Mouse (Mus musculus) limb, embryonic 14.5 days (tissue): ENCODE measurements around the gene Zpbp2. TPM values are rescaled to one million over a fixed set of nuclear protein-coding genes. Genes with fewer than 3 reads are reported as not detected.

ENCODE experiments used
- ATAC-seq: fragments of 200-750 bp; cut with Nextera tagmentation; 2 replicates; pipeline ENCODE4 v1.8.0; 2017; ENCODE audit warnings: low read depth, moderate number of reproducible peaks, moderate TSS enrichment; ENCODE audit not compliant: low FRiP score
- DNase-seq: peaks from one replicate; pipeline ENCODE4 v3.0.0-alpha.2; 2015; ENCODE audit warnings: low spot score
- H3K27ac ChIP-seq: fragments of 300-500 bp; sonication (generic); replicated peaks from 2 replicates; pipeline ENCODE4 v1.5.1; 2014; ENCODE audit warnings: low read depth, mild to moderate bottlenecking, low read length, moderate library complexity, mixed read lengths
- H3K27me3 ChIP-seq: fragments of 300-500 bp; sonication (generic); 2 replicates; pipeline ENCODE4 v1.6.1; 2014; ENCODE audit warnings: low read length, mixed read lengths; ENCODE audit not compliant: control insufficient read depth, insufficient read depth
- H3K36me3 ChIP-seq: fragments of 300-500 bp; sonication (generic); 2 replicates; pipeline ENCODE4 v1.6.1; 2014; ENCODE audit warnings: mild to moderate bottlenecking, low read length, moderate library complexity, mixed read lengths; ENCODE audit not compliant: control insufficient read depth, insufficient read depth
- H3K4me1 ChIP-seq: fragments of 300-500 bp; sonication (generic); 2 replicates; pipeline ENCODE4 v1.6.1; 2014; ENCODE audit warnings: antibody characterized with exemption, low read length, mixed read lengths; ENCODE audit not compliant: control insufficient read depth, insufficient read depth
- H3K4me2 ChIP-seq: fragments of 300-500 bp; sonication (generic); replicated peaks from 2 replicates; pipeline ENCODE4 v1.6.1; 2014; ENCODE audit warnings: low read depth, mild to moderate bottlenecking, low read length, moderate library complexity; ENCODE audit not compliant: severe bottlenecking
- H3K4me3 ChIP-seq: fragments of 300-500 bp; sonication (generic); replicated peaks from 2 replicates; pipeline ENCODE4 v1.5.1; 2014; ENCODE audit warnings: low read length
- H3K9ac ChIP-seq: fragments of 300-500 bp; sonication (generic); 2 replicates; pipeline ENCODE4 v1.6.1; 2014; ENCODE audit warnings: mild to moderate bottlenecking, low read depth, low read length, moderate library complexity; ENCODE audit not compliant: severe bottlenecking
- H3K9me3 ChIP-seq: fragments of 300-500 bp; sonication (generic); 2 replicates; pipeline ENCODE4 v1.6.1; 2016; ENCODE audit warnings: low read length; ENCODE audit not compliant: control insufficient read depth
- POLR2A ChIP-seq: fragments of 200-500 bp; IDR thresholded peaks from 2 replicates; pipeline ENCODE4 v1.8.0; 2012; ENCODE audit warnings: inconsistent platforms, mild to moderate bottlenecking, moderate library complexity, borderline replicate concordance; ENCODE audit not compliant: insufficient read depth, insufficient read length; ENCODE audit errors: extremely low read depth
- WGBS: fragments of 180-500 bp; shearing (Covaris S2); extraction: QIAGEN DNeasy Blood & Tissue Kit; methylation state at CpG from one replicate; pipeline ENCODE4 v1.1.7; 2014; 5-methylcytosine and 5-hydroxymethylcytosine counted together
- polyA plus RNA-seq, 2 experiments: library from polyadenylated mRNA; depleted of rRNA in 1 of 2; stranded (reverse) in 1 of 2; unstranded in 1 of 2; fragments of >200 nt; fragmentation: Nextera tagmentation in 1 of 2; extraction: Ambion mirVana in 1 of 2; gene quantifications; 2 replicates each; pipeline versions ENCODE4 v1.2.1 to v1.2.3; 2012 to 2014

The Zpbp2 gene
- polyA plus RNA-seq, 2 experiments, result 0.43 TPM; not detected in 1

- peaks cover 5% of the 10 kb centered on the region; the same call in 1 of the 2 replicates for H3K4me1 ChIP-seq
- WGBS, result 56% methylated on average over 3 of the region's 3 CpGs
These were observed 3.6 kb upstream of the Zpbp2 start for GRCm38 (mm10) chr11:98547308-98547693.

GRCm38 (mm10) chr11:98549363-98549762 is 1.5 kb upstream of the Zpbp2 start:
- no peak overlapping the region for H3K4me2 ChIP-seq
- no peak overlapping the region for H3K9ac ChIP-seq
- ATAC-seq (no peak), DNase-seq (no peak)
- H3K27me3 ChIP-seq, result peaks cover 50% of the 10 kb centered on the region
- no peaks in the 10 kb centered on the region for H3K9me3 ChIP-seq
- TF ChIP-seq POLR2A, result no peak
- 69% methylated on average over 4 of the region's 4 CpGs for WGBS
- no peak overlapping the region for H3K4me3 ChIP-seq
- H3K36me3 ChIP-seq, result no peaks in the 10 kb centered on the region
- H3K27ac ChIP-seq, result no peak overlapping the region
- peaks cover 5% of the 10 kb centered on the region; the same call in 1 of the 2 replicates for H3K4me1 ChIP-seq

More at GRCm38 (mm10) chr11:98547308-98547693, 3.6 kb upstream of the Zpbp2 start:
- H3K27me3 ChIP-seq, result peaks cover 65% of the 10 kb centered on the region
- H3K36me3 ChIP-seq, result no peaks in the 10 kb centered on the region
- no peak overlapping the region for H3K4me3 ChIP-seq
- no peaks in the 10 kb centered on the region for H3K9me3 ChIP-seq
- no peak overlapping the region for H3K4me2 ChIP-seq
- no peak overlapping the region for H3K27ac ChIP-seq
- ATAC-seq (no peak), DNase-seq (no peak)
- no peak for TF ChIP-seq POLR2A
- H3K9ac ChIP-seq, result no peak overlapping the region

GRCm38 (mm10) chr11:98550311-98550974 is 454 bp upstream of the Zpbp2 start:
- Histone ChIP-seq H3K4me1 (peaks cover 5% of the 10 kb centered on the region; the same call in 1 of the 2 replicates), H3K9ac (peak overlapping the region; percentile 57; the same call in 1 of the 2 replicates), H3K27ac (no peak overlapping the region), H3K4me2 (peak overlapping the region; percentile 75), H3K27me3 (peaks cover 47% of the 10 kb centered on the region), H3K36me3 (no peaks in the 10 kb centered on the region), H3K4me3 (peak overlapping the region; percentile 66), H3K9me3 (no peaks in the 10 kb centered on the region)
- no peak for DNase-seq
- ATAC-seq, result no peak
- 17% methylated on average over 20 of the region's 20 CpGs for WGBS
- no peak for TF ChIP-seq POLR2A

GRCm38 (mm10) chr11:98553966-98554365 is 3.1 kb downstream of the Zpbp2 start:
- no peak for TF ChIP-seq POLR2A
- peaks cover 16% of the 10 kb centered on the region for H3K27me3 ChIP-seq
- H3K9me3 ChIP-seq, result no peaks in the 10 kb centered on the region
- no peak overlapping the region for H3K27ac ChIP-seq
- no peak overlapping the region for H3K9ac ChIP-seq
- no peak overlapping the region for H3K4me2 ChIP-seq
- DNase-seq (no peak), ATAC-seq (no peak)
- no peak overlapping the region for H3K4me3 ChIP-seq
- WGBS, result 94% methylated on average over 4 of the region's 4 CpGs
- H3K4me1 ChIP-seq, result peaks cover 5% of the 10 kb centered on the region; the same call in 1 of the 2 replicates
- H3K36me3 ChIP-seq, result no peaks in the 10 kb centered on the region

- H3K9me3 ChIP-seq, result no peaks in the 10 kb centered on the region
- 62% methylated on average over 12 of the region's 12 CpGs for WGBS
- no peaks in the 10 kb centered on the region for H3K36me3 ChIP-seq
- peaks cover 5% of the 10 kb centered on the region; the same call in 1 of the 2 replicates for H3K4me1 ChIP-seq
- DNase-seq (no peak), ATAC-seq (no peak)
- no peak overlapping the region for H3K27ac ChIP-seq
- peaks cover 3% of the 10 kb centered on the region for H3K27me3 ChIP-seq
- no peak overlapping the region for H3K4me2 ChIP-seq
- H3K4me3 ChIP-seq, result no peak overlapping the region
- H3K9ac ChIP-seq, result no peak overlapping the region
- TF ChIP-seq POLR2A, result no peak
These were observed 4.3 kb downstream of the Zpbp2 start for GRCm38 (mm10) chr11:98555124-98555700.
